Mouse (Mus musculus) bone marrow, adult 2 months (tissue): ENCODE measurements at regions not wholly inside any gene's neighbourhood (a gene's known extent, or its start where the extent isn't known, plus 50 kb on each side); places are given as distances from the start of the nearest gene placed in this dataset.

Experiments
- H3K27ac ChIP-seq: fragments of 200-500 bp; 2 replicates; pipeline ENCODE4 v1.5.1; 2012; ENCODE audit warnings: low read depth, mild to moderate bottlenecking, control low read depth, inconsistent platforms, low read length; ENCODE audit not compliant: control insufficient read depth, poor library complexity, insufficient read depth
- H3K4me1 ChIP-seq: fragments of 200-500 bp; 2 replicates; pipeline ENCODE4 v1.6.1; 2011; ENCODE audit warnings: low read length; ENCODE audit not compliant: control insufficient read depth, insufficient read depth
- H3K4me3 ChIP-seq: fragments of 200-500 bp; replicated peaks from 2 replicates; pipeline ENCODE3; 2011; ENCODE audit warnings: mild to moderate bottlenecking, low read depth, low read length, control low read depth; ENCODE audit not compliant: control insufficient read depth
- CTCF ChIP-seq: fragments of 200-500 bp; IDR thresholded peaks from 2 replicates; pipeline ENCODE4 v1.5.1; 2011; ENCODE audit warnings: low read length, control low read depth; ENCODE audit not compliant: control insufficient read depth, insufficient read depth
- POLR2A ChIP-seq: fragments of 200-500 bp; IDR thresholded peaks from 2 replicates; pipeline ENCODE4 v1.6.1; 2011; ENCODE audit warnings: low read depth, mild to moderate bottlenecking, control low read depth, low read length, borderline replicate concordance; ENCODE audit not compliant: control insufficient read depth
- WGBS: fragments of 180-500 bp; shearing (Covaris S2); methylation state at CpG from one replicate; pipeline ENCODE4 v1.1.7; 2018; 5-methylcytosine and 5-hydroxymethylcytosine counted together

DNA sequence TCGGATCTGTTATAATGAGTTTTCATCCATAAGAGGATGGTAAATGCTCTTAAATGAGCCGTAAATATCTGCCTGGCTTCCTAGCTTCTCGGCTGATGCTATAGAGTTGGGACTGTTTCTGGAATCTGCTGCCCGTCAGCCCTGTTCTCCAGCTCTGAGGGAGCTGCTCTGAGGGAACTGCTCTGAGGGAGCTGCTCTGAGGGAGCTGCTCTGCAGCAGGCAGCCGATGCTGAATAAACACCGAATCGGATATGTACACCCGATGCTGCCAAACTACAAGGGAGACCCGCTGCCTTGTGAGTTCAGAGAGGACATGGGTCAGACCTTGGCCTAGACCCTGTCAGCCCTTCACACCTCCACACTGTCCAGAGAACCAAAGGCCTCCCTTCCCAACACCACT, 63.8 kb upstream of the Cnot2 start:
- no peak overlapping the region for H3K27ac ChIP-seq
- WGBS: 83% methylated on average over 9 of the region's 9 CpGs
- H3K4me1 ChIP-seq: no peaks in the 10 kb centered on the region
- TF ChIP-seq CTCF (no peak), POLR2A (no peak)
- H3K4me3 ChIP-seq: no peak overlapping the region
